Mouse (Mus musculus) forebrain, embryonic 13.5 days (tissue): Measurements from ENCODE around the gene Lbhd1. TPM values are rescaled to one million over a fixed set of nuclear protein-coding genes. Genes with fewer than 3 reads are reported as not detected.
"Not testable (repeated sequence)": the region's sequence is repeated elsewhere in the genome, so short reads cannot be mapped to it uniquely, and the experiment has no call there.

ENCODE experiments used
- ATAC-seq: fragments of 200-750 bp; cut with Nextera tagmentation; 2 replicates; pipeline ENCODE4 v1.8.0; 2017
- H3K27ac ChIP-seq: fragments of 300-500 bp; sonication (generic); 2 replicates; pipeline ENCODE4 v1.5.1; 2015; ENCODE audit warnings: inconsistent platforms, mild to moderate bottlenecking, moderate library complexity
- H3K27me3 ChIP-seq: fragments of 300-500 bp; sonication (generic); 2 replicates; pipeline ENCODE4 v1.6.1; 2015; ENCODE audit warnings: mild to moderate bottlenecking, inconsistent platforms
- H3K36me3 ChIP-seq: fragments of 300-500 bp; sonication (generic); 2 replicates; pipeline ENCODE4 v1.6.1; 2015; ENCODE audit warnings: mild to moderate bottlenecking, inconsistent platforms; ENCODE audit not compliant: poor library complexity, severe bottlenecking
- H3K4me1 ChIP-seq: fragments of 300-500 bp; sonication (generic); 2 replicates; pipeline ENCODE4 v1.6.1; 2015; ENCODE audit warnings: inconsistent platforms
- H3K4me2 ChIP-seq: fragments of 300-500 bp; sonication (generic); 2 replicates; pipeline ENCODE4 v1.6.1; 2015; ENCODE audit warnings: inconsistent platforms, mild to moderate bottlenecking, moderate library complexity
- H3K4me3 ChIP-seq: fragments of 300-500 bp; sonication (generic); 2 replicates; pipeline ENCODE4 v1.5.1; 2015; ENCODE audit warnings: mild to moderate bottlenecking, inconsistent platforms
- H3K9ac ChIP-seq: fragments of 300-500 bp; sonication (generic); 2 replicates; pipeline ENCODE4 v1.6.1; 2015; ENCODE audit warnings: mild to moderate bottlenecking, inconsistent platforms
- H3K9me3 ChIP-seq: fragments of 300-500 bp; sonication (generic); replicated peaks from 2 replicates; pipeline ENCODE4 v1.6.1; 2016; ENCODE audit warnings: inconsistent platforms
- WGBS: fragments of 180-500 bp; shearing (Covaris S2); methylation state at CpG from one replicate; pipeline ENCODE4 v1.1.7; 2015; 5-methylcytosine and 5-hydroxymethylcytosine counted together
- polyA plus RNA-seq: library from polyadenylated mRNA; unstranded; fragments of >200 nt; fragmentation: Nextera tagmentation; extraction: Ambion mirVana; gene quantifications from 2 replicates; pipeline ENCODE4 v1.2.1, GENCODE M21; 2015

Lbhd1 gene
- polyA plus RNA-seq, 1 experiment from 2014 or later = 85.7 TPM

DNA sequence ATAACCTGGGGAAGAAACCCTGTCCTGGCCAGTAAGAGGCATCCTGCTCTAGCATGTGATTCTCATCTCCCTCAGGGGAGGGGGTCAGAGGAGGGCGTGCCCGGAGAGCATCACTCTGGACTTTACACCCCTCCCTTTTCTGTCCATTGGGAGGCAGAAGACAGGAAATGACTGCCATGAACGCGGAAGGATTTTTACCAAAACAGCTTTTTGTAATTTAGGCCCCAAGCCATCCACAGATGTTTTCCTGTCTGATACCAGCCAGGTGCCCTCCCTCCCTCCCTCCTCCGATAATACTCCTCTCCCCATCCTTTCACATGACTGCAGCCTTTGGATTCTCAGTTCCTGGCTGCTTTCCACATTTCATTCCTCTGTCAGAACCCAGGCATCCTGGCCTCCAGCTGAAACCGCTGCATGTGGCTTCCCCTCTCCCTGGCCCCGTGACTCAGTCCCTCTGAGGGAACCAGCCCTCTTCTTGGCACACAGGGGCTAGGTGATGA, 33.1 kb upstream of the Lbhd1 start, which contains the start of gene Lrrn4cl:
Lrrn4cl (plus strand) TSS at position 367 of the 500 bp plus-strand sequence.
- Histone ChIP-seq H3K27me3 (no peaks in the 10 kb centered on the region), H3K4me2 (no peak within 1 kb of the TSS), H3K9ac (peak within 1 kb of the TSS; percentile 8; the same call in 1 of the 2 replicates), H3K36me3 (peaks cover 35% of the 10 kb centered on the region), H3K4me1 (0 out of 2 replicates have a peak, but pooled peaks cover 3% of the 10 kb centered on the region), H3K9me3 (no peaks in the 10 kb centered on the region), H3K27ac (no peak within 1 kb of the TSS), H3K4me3 (no peak within 1 kb of the TSS)
- no peak for ATAC-seq
- 36% methylated on average over 7 of the region's 7 CpGs for WGBS

- H3K4me2 ChIP-seq = no peak overlapping the region
- no peak for ATAC-seq
- H3K27me3 ChIP-seq = no peaks in the 10 kb centered on the region
- H3K4me1 ChIP-seq = 0 out of 2 replicates have a peak, but pooled peaks cover 3% of the 10 kb centered on the region
- WGBS = 47% methylated on average over 7 of the region's 7 CpGs
- H3K9me3 ChIP-seq = no peaks in the 10 kb centered on the region
- no peak overlapping the region for H3K9ac ChIP-seq
- H3K4me3 ChIP-seq = no peak overlapping the region
- H3K36me3 ChIP-seq = peaks cover 24% of the 10 kb centered on the region
- no peak overlapping the region for H3K27ac ChIP-seq
These were observed 31.9 kb upstream of the Lbhd1 start for GRCm38 (mm10) chr19:8851639-8852038.

GRCm38 (mm10) chr19:8852236-8852928, 31.1 kb upstream of the Lbhd1 start:
- Histone ChIP-seq H3K36me3 (peaks cover 16% of the 10 kb centered on the region), H3K27me3 (no peaks in the 10 kb centered on the region), H3K4me2 (no peak overlapping the region), H3K4me3 (no peak overlapping the region), H3K27ac (no peak overlapping the region), H3K4me1 (0 out of 2 replicates have a peak, but pooled peaks cover 3% of the 10 kb centered on the region), H3K9ac (no peak overlapping the region), H3K9me3 (no peaks in the 10 kb centered on the region)
- 67% methylated on average over 10 of the region's 10 CpGs for WGBS
- ATAC-seq = no peak

- Histone ChIP-seq H3K36me3 (peaks cover 9% of the 10 kb centered on the region), H3K9me3 (no peaks in the 10 kb centered on the region), H3K4me2 (no peak overlapping the region), H3K27me3 (no peaks in the 10 kb centered on the region), H3K4me1 (0 out of 2 replicates have a peak, but pooled peaks cover 3% of the 10 kb centered on the region), H3K27ac (no peak overlapping the region), H3K4me3 (no peak overlapping the region), H3K9ac (no peak overlapping the region)
- 87% methylated on average over 3 of the region's 3 CpGs for WGBS
- no peak for ATAC-seq
These were observed 30.4 kb upstream of the Lbhd1 start for GRCm38 (mm10) chr19:8853117-8853516.

DNA sequence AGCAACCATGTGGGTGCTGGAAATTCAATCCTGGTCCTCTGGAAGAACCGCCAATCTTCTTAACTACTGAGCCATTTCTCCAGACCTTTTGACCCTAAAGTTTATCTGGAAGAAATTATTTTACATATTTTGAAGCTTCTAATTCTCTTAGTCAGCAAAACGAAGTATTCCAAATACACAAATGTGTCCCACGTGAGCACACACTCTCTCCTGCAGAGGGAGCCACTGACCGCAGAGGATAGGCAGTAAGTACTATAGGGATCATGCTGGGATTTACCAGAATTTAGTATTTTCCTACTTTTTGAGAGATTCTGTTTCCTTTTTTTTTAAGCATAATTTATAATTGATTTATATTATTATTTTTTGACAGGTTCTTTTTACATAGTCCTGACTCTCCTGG, 25.8 kb upstream of the Lbhd1 start:
- no peak for ATAC-seq
- WGBS = 42% methylated on average over 4 of the region's 4 CpGs

DNA sequence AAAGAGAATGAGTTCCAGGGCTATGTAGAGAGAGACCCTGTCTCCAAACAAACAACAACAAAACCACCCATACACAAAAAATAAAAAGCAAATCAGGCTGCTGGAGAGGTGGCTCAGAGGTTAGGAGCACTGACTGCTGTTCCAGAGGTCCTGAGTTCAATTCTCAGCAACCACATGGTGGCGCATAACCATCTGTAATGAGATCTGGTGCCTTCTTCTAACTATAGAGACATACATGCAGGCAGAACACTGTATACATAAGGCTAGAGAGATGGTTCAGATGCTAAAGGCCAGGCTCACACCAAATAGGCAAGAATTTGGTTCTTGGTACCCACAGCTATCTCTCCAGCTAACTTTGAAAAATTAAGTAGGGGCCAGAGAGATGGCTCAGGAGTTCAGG, 24.5 kb upstream of the Lbhd1 start:
- no peak for ATAC-seq

More for the DNA sequence above, 25.8 kb upstream of the Lbhd1 start:
- no peak overlapping the region for H3K4me3 ChIP-seq
- no peak overlapping the region for H3K4me2 ChIP-seq
- H3K9me3 ChIP-seq = no peaks in the 10 kb centered on the region
- no peaks in the 10 kb centered on the region for H3K36me3 ChIP-seq
- no peak overlapping the region for H3K27ac ChIP-seq
- H3K27me3 ChIP-seq = no peaks in the 10 kb centered on the region
- no peaks in the 10 kb centered on the region for H3K4me1 ChIP-seq
- no peak overlapping the region for H3K9ac ChIP-seq

GRCm38 (mm10) chr19:8864265-8864664, 19.3 kb upstream of the Lbhd1 start:
- no peak overlapping the region for H3K9ac ChIP-seq
- 84% methylated on average over 6 of the region's 6 CpGs for WGBS
- no peaks in the 10 kb centered on the region for H3K9me3 ChIP-seq
- H3K27ac ChIP-seq = no peak overlapping the region
- ATAC-seq = no peak
- no peaks in the 10 kb centered on the region for H3K4me1 ChIP-seq
- H3K36me3 ChIP-seq = no peaks in the 10 kb centered on the region
- no peaks in the 10 kb centered on the region for H3K27me3 ChIP-seq
- no peak overlapping the region for H3K4me2 ChIP-seq
- no peak overlapping the region for H3K4me3 ChIP-seq

More for the DNA sequence above, 24.5 kb upstream of the Lbhd1 start:
- no peak overlapping the region for H3K4me3 ChIP-seq
- H3K4me2 ChIP-seq = no peak overlapping the region
- H3K9me3 ChIP-seq = no peaks in the 10 kb centered on the region
- no peaks in the 10 kb centered on the region for H3K4me1 ChIP-seq
- no peak overlapping the region for H3K9ac ChIP-seq
- 10% methylated on average over 1 of the region's 1 CpGs for WGBS
- H3K27me3 ChIP-seq = no peaks in the 10 kb centered on the region
- no peak overlapping the region for H3K27ac ChIP-seq
- no peaks in the 10 kb centered on the region for H3K36me3 ChIP-seq

- not testable (repeated sequence) for H3K9me3 ChIP-seq, H3K9ac ChIP-seq, H3K27me3 ChIP-seq, H3K27ac ChIP-seq, ATAC-seq
- H3K36me3 ChIP-seq = peaks cover 24% of the 10 kb centered on the region
- H3K4me1 ChIP-seq = peaks cover 13% of the 10 kb centered on the region
- WGBS = 64% methylated on average over 3 of the region's 3 CpGs
- H3K4me3 ChIP-seq = peak overlapping the region; percentile 98; the same call in 1 of the 2 replicates
- H3K4me2 ChIP-seq = peak overlapping the region; percentile 96; the same call in 1 of the 2 replicates
These were observed 13.2 kb upstream of the Lbhd1 start for GRCm38 (mm10) chr19:8870381-8870780.

- Histone ChIP-seq H3K27ac (no peak overlapping the region), H3K36me3 (peaks cover 28% of the 10 kb centered on the region), H3K4me2 (peak overlapping the region; percentile 96), H3K4me3 (peak overlapping the region; percentile 98), H3K9ac (peak overlapping the region; percentile 97), H3K9me3 (no peaks in the 10 kb centered on the region), H3K27me3 (no peaks in the 10 kb centered on the region), H3K4me1 (peaks cover 13% of the 10 kb centered on the region)
- WGBS = 61% methylated on average over 9 of the region's 9 CpGs
- ATAC-seq = peak; percentile 58
These were observed 12.7 kb upstream of the Lbhd1 start for GRCm38 (mm10) chr19:8870838-8871237.

DNA sequence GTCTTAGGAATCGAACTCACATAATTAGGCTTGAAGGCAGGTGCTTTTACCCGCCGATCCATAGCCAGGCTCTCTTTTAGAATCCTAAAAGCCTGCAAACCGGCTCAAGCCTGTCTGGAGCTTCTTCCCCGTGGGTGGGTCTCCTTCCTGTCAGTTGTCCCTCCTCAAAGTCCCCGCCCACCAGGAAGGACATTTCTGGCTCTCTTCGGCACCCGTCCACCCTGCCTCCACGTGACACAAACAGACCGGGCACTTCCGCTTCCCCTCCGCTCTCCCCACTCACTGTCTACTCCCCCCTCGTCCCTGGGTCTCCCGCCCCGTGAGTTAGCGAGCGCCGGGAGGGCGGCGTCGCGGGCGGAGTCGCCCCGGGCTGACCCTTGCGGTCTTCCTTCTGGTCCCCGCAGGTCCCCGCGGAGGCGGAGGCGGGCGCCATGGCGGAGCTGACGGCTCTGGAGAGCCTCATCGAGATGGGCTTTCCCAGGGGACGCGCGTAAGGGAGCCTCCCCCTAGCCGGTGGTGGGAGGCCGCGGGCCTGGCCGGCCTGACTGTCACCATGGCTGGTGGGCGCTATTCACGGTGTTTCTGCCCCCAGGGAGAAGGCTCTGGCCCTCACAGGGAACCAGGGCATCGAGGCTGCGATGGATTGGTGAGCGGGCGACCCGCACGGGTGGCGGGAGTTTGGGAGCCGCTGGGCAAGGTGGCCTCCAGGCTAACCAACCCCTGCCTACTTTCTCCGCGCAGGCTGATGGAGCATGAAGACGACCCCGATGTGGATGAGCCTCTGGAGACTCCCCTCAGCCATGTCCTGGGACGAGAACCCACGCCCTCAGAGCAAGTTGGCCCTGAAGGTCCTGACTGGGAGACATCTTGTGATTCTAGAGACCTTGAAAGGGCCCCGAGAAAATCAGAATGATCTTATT, 12.0 kb upstream of the Lbhd1 start, which contains the start of gene Ubxn1:
Ubxn1 (plus strand) TSS at position 230 of the 920 bp plus-strand sequence.
- Histone ChIP-seq H3K27ac (peak within 1 kb of the TSS; percentile 57), H3K27me3 (no peaks in the 10 kb centered on the region), H3K9me3 (no peaks in the 10 kb centered on the region), H3K4me2 (peak within 1 kb of the TSS; percentile 96), H3K36me3 (peaks cover 35% of the 10 kb centered on the region), H3K4me1 (peaks cover 13% of the 10 kb centered on the region), H3K4me3 (peak within 1 kb of the TSS; percentile 98), H3K9ac (peak within 1 kb of the TSS; percentile 97)
- WGBS = under 1% methylated on average over 59 of the region's 59 CpGs
- ATAC-seq = peak; percentile 98

DNA sequence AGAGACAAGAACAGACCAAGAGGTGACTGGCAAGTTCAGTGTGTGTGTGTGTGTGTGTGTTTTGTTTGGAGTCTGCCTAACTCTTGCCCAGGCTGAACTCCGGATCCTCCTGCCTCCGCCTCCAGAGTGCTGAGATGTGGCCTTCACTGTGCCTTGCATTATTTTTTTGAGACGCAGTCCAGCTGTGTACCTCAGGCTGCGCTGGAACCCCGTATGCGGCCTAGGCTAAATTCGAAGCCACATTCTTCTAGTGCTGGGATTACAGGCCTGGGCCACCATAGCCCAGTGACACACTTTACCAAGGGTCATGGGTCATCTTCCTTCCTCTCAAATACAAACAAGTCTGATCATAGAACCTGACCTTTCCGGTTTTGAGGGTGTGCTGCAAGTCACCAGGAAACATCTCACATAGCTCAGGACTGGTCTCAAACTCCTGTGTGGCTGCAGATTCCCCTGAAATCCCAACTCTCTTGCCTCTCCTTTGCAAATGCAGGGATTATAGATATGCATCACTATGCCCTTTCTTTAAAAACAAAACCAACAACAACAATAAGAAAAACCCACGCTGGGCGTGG, 11.2 kb upstream of the Lbhd1 start:
- ATAC-seq = no peak
- Histone ChIP-seq H3K4me3 (peak overlapping the region; percentile 98), H3K9ac (peak overlapping the region; percentile 97), H3K36me3 (peaks cover 43% of the 10 kb centered on the region), H3K27ac (no peak overlapping the region), H3K27me3 (no peaks in the 10 kb centered on the region), H3K4me2 (peak overlapping the region; percentile 96), H3K9me3 (no peaks in the 10 kb centered on the region), H3K4me1 (peaks cover 13% of the 10 kb centered on the region)
- 77% methylated on average over 10 of the region's 10 CpGs for WGBS
